Mouse (Mus musculus): ENCODE results near the gene Myl3. TPM values are rescaled to one million over a fixed set of nuclear protein-coding genes. Genes with fewer than 3 reads are reported as not detected.

The Myl3 gene
- polyA plus RNA-seq, 1 experiment, result not detected

GRCm38 (mm10) chr9:110750404-110751187 lies 8.9 kb downstream of the Myl3 start:
- Histone ChIP-seq H3K9me3 (ENCODE audit: control insufficient read depth, low read length) (no peaks in the 10 kb centered on the region), H3K4me1 (ENCODE audit: control insufficient read depth) (peaks cover 30% of the 10 kb centered on the region), H3K36me3 (ENCODE audit: control insufficient read depth) (no peaks in the 10 kb centered on the region), H3K27me3 (ENCODE audit: control insufficient read depth) (peaks cover 14% of the 10 kb centered on the region), H3K4me3 (replicated peaks) (no peak overlapping the region)
- TF ChIP-seq GATA1 (IDR thresholded peaks at IDR 0.05; ENCODE audit: low read length) (no peak), TAL1 (IDR thresholded peaks at IDR 0.05; ENCODE audit: low read length) (no peak)

GRCm38 (mm10) chr9:110751412-110751811 lies 9.8 kb downstream of the Myl3 start:
- H3K9me3 ChIP-seq (ENCODE audit: control insufficient read depth, low read length), result no peaks in the 10 kb centered on the region
- H3K4me1 ChIP-seq (ENCODE audit: control insufficient read depth), result peaks cover 30% of the 10 kb centered on the region
- H3K36me3 ChIP-seq (ENCODE audit: control insufficient read depth), result no peaks in the 10 kb centered on the region
- no peak overlapping the region for H3K4me3 ChIP-seq (replicated peaks)
- peaks cover 8% of the 10 kb centered on the region for H3K27me3 ChIP-seq (ENCODE audit: control insufficient read depth)
- TF ChIP-seq TAL1 (IDR thresholded peaks at IDR 0.05; ENCODE audit: low read length) (no peak), GATA1 (IDR thresholded peaks at IDR 0.05; ENCODE audit: low read length) (no peak)

GRCm38 (mm10) chr9:110752917-110753435 lies 11.3 kb downstream of the Myl3 start:
- TF ChIP-seq GATA1 (IDR thresholded peaks at IDR 0.05; ENCODE audit: low read length) (no peak), TAL1 (IDR thresholded peaks at IDR 0.05; ENCODE audit: low read length) (no peak)
- H3K4me1 ChIP-seq (ENCODE audit: control insufficient read depth), result peaks cover 30% of the 10 kb centered on the region
- no peaks in the 10 kb centered on the region for H3K36me3 ChIP-seq (ENCODE audit: control insufficient read depth)
- H3K4me3 ChIP-seq (replicated peaks), result no peak overlapping the region
- no peaks in the 10 kb centered on the region for H3K9me3 ChIP-seq (ENCODE audit: control insufficient read depth, low read length)
- H3K27me3 ChIP-seq (ENCODE audit: control insufficient read depth), result peaks cover 4% of the 10 kb centered on the region; the same call in 1 of the 2 replicates

- no peaks in the 10 kb centered on the region for H3K9me3 ChIP-seq (ENCODE audit: control insufficient read depth, low read length)
- peaks cover 30% of the 10 kb centered on the region for H3K4me1 ChIP-seq (ENCODE audit: control insufficient read depth)
- TF ChIP-seq TAL1 (IDR thresholded peaks at IDR 0.05; ENCODE audit: low read length) (no peak), GATA1 (IDR thresholded peaks at IDR 0.05; ENCODE audit: low read length) (no peak)
Observed at GRCm38 (mm10) chr9:110753773-110754172, 12.1 kb downstream of the Myl3 start.

GRCm38 (mm10) chr9:110757816-110758215 lies 16.2 kb downstream of the Myl3 start:
- no peaks in the 10 kb centered on the region for H3K36me3 ChIP-seq (ENCODE audit: control insufficient read depth)
- 0 out of 2 replicates have a peak, but pooled peaks cover 2% of the 10 kb centered on the region for H3K27me3 ChIP-seq (ENCODE audit: control insufficient read depth)
- H3K4me1 ChIP-seq (ENCODE audit: control insufficient read depth), result peaks cover 8% of the 10 kb centered on the region
- TF ChIP-seq GATA1 (IDR thresholded peaks at IDR 0.05; ENCODE audit: low read length), result no peak
- TF ChIP-seq TAL1 (IDR thresholded peaks at IDR 0.05; ENCODE audit: low read length), result no peak
- H3K4me3 ChIP-seq (replicated peaks), result no peak overlapping the region
- no peaks in the 10 kb centered on the region for H3K9me3 ChIP-seq (ENCODE audit: control insufficient read depth, low read length)

More at GRCm38 (mm10) chr9:110753773-110754172, 12.1 kb downstream of the Myl3 start:
- Histone ChIP-seq H3K27me3 (ENCODE audit: control insufficient read depth) (0 out of 2 replicates have a peak, but pooled peaks cover 2% of the 10 kb centered on the region), H3K36me3 (ENCODE audit: control insufficient read depth) (no peaks in the 10 kb centered on the region), H3K4me3 (replicated peaks) (no peak overlapping the region)

- TF ChIP-seq GATA1 (IDR thresholded peaks at IDR 0.05; ENCODE audit: low read length) (no peak), TAL1 (IDR thresholded peaks at IDR 0.05; ENCODE audit: low read length) (no peak)
- peaks cover 2% of the 10 kb centered on the region for H3K4me1 ChIP-seq (ENCODE audit: control insufficient read depth)
- no peaks in the 10 kb centered on the region for H3K36me3 ChIP-seq (ENCODE audit: control insufficient read depth)
- H3K9me3 ChIP-seq (ENCODE audit: control insufficient read depth, low read length), result no peaks in the 10 kb centered on the region
- no peak overlapping the region for H3K4me3 ChIP-seq (replicated peaks)
- H3K27me3 ChIP-seq (ENCODE audit: control insufficient read depth), result 0 out of 2 replicates have a peak, but pooled peaks cover 2% of the 10 kb centered on the region
Observed at GRCm38 (mm10) chr9:110758605-110759004, 16.9 kb downstream of the Myl3 start.

GRCm38 (mm10) chr9:110759265-110759664 lies 17.6 kb downstream of the Myl3 start:
- no peak for TF ChIP-seq GATA1 (IDR thresholded peaks at IDR 0.05; ENCODE audit: low read length)
- TF ChIP-seq TAL1 (IDR thresholded peaks at IDR 0.05; ENCODE audit: low read length), result no peak
- Histone ChIP-seq H3K9me3 (ENCODE audit: control insufficient read depth, low read length) (no peaks in the 10 kb centered on the region), H3K4me1 (ENCODE audit: control insufficient read depth) (no peaks in the 10 kb centered on the region; the same call in 1 of the 2 replicates), H3K4me3 (replicated peaks) (no peak overlapping the region), H3K36me3 (ENCODE audit: control insufficient read depth) (no peaks in the 10 kb centered on the region), H3K27me3 (ENCODE audit: control insufficient read depth) (0 out of 2 replicates have a peak, but pooled peaks cover 3% of the 10 kb centered on the region)

- H3K4me1 ChIP-seq (ENCODE audit: control insufficient read depth), result no peaks in the 10 kb centered on the region
- H3K27me3 ChIP-seq (ENCODE audit: control insufficient read depth), result 0 out of 2 replicates have a peak, but pooled peaks cover 4% of the 10 kb centered on the region
Observed at GRCm38 (mm10) chr9:110760886-110761285, 19.2 kb downstream of the Myl3 start.

GRCm38 (mm10) chr9:110762763-110763162 lies 21.1 kb downstream of the Myl3 start:
- H3K4me3 ChIP-seq (replicated peaks), result no peak overlapping the region
- no peaks in the 10 kb centered on the region for H3K4me1 ChIP-seq (ENCODE audit: control insufficient read depth)
- H3K36me3 ChIP-seq (ENCODE audit: control insufficient read depth), result no peaks in the 10 kb centered on the region
- 0 out of 2 replicates have a peak, but pooled peaks cover 2% of the 10 kb centered on the region for H3K27me3 ChIP-seq (ENCODE audit: control insufficient read depth)
- TF ChIP-seq TAL1 (IDR thresholded peaks at IDR 0.05; ENCODE audit: low read length) (no peak), GATA1 (IDR thresholded peaks at IDR 0.05; ENCODE audit: low read length) (no peak)
- no peaks in the 10 kb centered on the region for H3K9me3 ChIP-seq (ENCODE audit: control insufficient read depth, low read length)

More at GRCm38 (mm10) chr9:110760886-110761285, 19.2 kb downstream of the Myl3 start:
- TF ChIP-seq TAL1 (IDR thresholded peaks at IDR 0.05; ENCODE audit: low read length), result no peak
- no peak for TF ChIP-seq GATA1 (IDR thresholded peaks at IDR 0.05; ENCODE audit: low read length)
- H3K9me3 ChIP-seq (ENCODE audit: control insufficient read depth, low read length), result no peaks in the 10 kb centered on the region
- H3K36me3 ChIP-seq (ENCODE audit: control insufficient read depth), result no peaks in the 10 kb centered on the region
- no peak overlapping the region for H3K4me3 ChIP-seq (replicated peaks)
